Mouse (Mus musculus): Measurements from ENCODE around the gene Helb. TPM values are rescaled to one million over a fixed set of nuclear protein-coding genes. Genes with fewer than 3 reads are reported as not detected.

Gene Helb
- polyA plus RNA-seq (2016; fragmentation: Nextera tagmentation; extraction: Ambion mirVana), result 5.2 and 6.1 TPM in 2 replicates

- Histone ChIP-seq H3K27ac (replicated peaks) (peak within 1 kb of the TSS; percentile 88), H3K36me3 (no peaks in the 10 kb centered on the region), H3K4me3 (peak within 1 kb of the TSS; percentile 80), H3K4me1 (0 out of 2 replicates have a peak, but pooled peaks cover 7% of the 10 kb centered on the region), H3K9me3 (replicated peaks) (no peaks in the 10 kb centered on the region), H3K27me3 (ENCODE audit: low read depth, poor library complexity, severe bottlenecking) (no peaks in the 10 kb centered on the region)
- 1% methylated on average over 55 of the region's 55 CpGs for WGBS
- peak; percentile 97 for DNase-seq (ENCODE audit: low spot score)
Observed at GRCm38 (mm10) chr10:120112507-120113396, at the start of gene Helb. TSS of gene Helb (minus strand) at chr10:120112987.

DNA sequence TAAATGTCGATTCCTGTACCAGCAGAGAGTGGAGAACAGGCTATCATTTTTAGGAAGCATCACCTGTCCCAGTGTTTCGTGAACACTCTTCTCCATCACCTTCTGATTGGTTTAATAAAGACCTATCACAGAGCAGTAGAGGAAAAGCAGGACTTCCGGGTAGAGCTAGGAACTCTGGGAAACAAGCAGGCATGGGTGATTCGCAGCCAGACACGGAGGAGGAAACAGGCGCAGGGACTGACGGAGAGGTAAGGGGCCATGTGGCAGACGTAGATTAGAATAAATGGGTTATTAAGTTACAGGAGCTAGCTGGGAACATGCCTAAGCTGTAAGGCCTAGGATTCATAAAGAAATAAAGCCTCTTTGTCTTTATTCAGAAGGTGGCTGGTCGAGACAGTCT, 47.7 kb upstream of the Helb start:
- Histone ChIP-seq H3K27me3 (ENCODE audit: low read depth, poor library complexity, severe bottlenecking) (no peaks in the 10 kb centered on the region), H3K36me3 (no peaks in the 10 kb centered on the region)
- WGBS, result 91% methylated on average over 9 of the region's 9 CpGs

GRCm38 (mm10) chr10:120153911-120154310, 41.1 kb upstream of the Helb start:
- Histone ChIP-seq H3K27me3 (ENCODE audit: low read depth, poor library complexity, severe bottlenecking) (no peaks in the 10 kb centered on the region), H3K4me3 (no peak overlapping the region), H3K9me3 (replicated peaks) (peaks cover 13% of the 10 kb centered on the region; the same call in 1 of the 2 replicates), H3K4me1 (no peaks in the 10 kb centered on the region), H3K36me3 (no peaks in the 10 kb centered on the region), H3K27ac (replicated peaks) (no peak overlapping the region)
- DNase-seq (ENCODE audit: low spot score), result no peak
- 93% methylated on average over 2 of the region's 2 CpGs for WGBS

More for the DNA sequence above, 47.7 kb upstream of the Helb start:
- no peaks in the 10 kb centered on the region for H3K9me3 ChIP-seq (replicated peaks)
- peaks cover 7% of the 10 kb centered on the region for H3K4me1 ChIP-seq
- no peak for DNase-seq (ENCODE audit: low spot score)
- no peak overlapping the region for H3K27ac ChIP-seq (replicated peaks)
- H3K4me3 ChIP-seq, result no peak overlapping the region

DNA sequence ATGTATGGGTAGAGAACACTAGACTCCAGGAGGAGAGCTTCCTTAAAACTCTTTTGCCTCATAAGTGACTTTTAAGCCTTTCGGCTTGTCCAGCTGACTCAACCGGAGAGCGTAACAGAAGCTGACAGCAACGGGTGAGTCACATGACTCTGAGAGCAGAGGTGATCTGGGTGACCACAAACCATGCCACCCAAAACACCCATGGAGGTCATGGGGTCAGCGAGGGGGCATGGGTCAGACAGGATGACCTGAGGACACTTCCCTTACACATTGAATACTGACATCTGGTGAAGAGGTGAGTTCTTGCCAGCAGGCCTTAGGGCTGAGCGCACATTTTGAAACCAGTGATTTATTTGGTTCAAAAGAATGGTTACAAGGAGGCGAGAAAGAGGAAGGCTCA, 38.9 kb upstream of the Helb start:
- no peaks in the 10 kb centered on the region for H3K4me1 ChIP-seq
- no peak overlapping the region for H3K27ac ChIP-seq (replicated peaks)
- WGBS, result 90% methylated on average over 7 of the region's 7 CpGs
- H3K4me3 ChIP-seq, result no peak overlapping the region
- no peak for DNase-seq (ENCODE audit: low spot score)
- H3K36me3 ChIP-seq, result no peaks in the 10 kb centered on the region
- H3K27me3 ChIP-seq (ENCODE audit: low read depth, poor library complexity, severe bottlenecking), result no peaks in the 10 kb centered on the region
- peaks cover 13% of the 10 kb centered on the region; the same call in 1 of the 2 replicates for H3K9me3 ChIP-seq (replicated peaks)

DNA sequence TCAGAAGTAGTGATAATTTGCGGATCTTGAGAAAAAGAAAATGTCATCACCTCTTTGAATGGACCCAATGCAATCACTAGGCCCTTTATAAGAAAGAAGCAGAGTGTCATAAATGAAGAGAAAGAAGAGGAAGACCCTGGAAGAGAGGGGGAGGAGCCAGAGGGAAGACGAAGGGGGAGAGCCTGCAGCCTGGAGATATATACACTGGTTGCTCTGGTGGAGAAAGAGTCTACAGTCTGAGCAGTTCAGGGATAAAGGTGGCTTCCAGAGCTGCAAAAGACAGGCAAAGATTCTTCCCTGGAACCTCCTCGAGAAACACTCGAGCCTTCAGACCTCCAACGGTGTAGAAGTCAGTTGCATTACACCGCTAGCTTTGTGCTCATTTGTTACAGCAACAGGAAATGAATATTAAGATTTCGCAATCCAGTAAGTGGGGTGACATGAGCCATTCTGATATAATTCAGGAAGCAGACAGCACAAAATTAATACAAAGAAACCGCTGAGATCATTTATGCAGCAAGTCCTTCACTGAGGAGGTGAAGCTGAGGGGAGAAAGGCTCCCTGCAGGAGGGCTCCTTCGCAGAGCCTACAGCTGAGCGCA, 28.2 kb upstream of the Helb start:
- Histone ChIP-seq H3K27ac (replicated peaks) (no peak overlapping the region), H3K36me3 (no peaks in the 10 kb centered on the region), H3K4me1 (no peaks in the 10 kb centered on the region), H3K9me3 (replicated peaks) (peaks cover 24% of the 10 kb centered on the region), H3K27me3 (ENCODE audit: low read depth, poor library complexity, severe bottlenecking) (no peaks in the 10 kb centered on the region), H3K4me3 (no peak overlapping the region)
- WGBS, result 77% methylated on average over 10 of the region's 10 CpGs
- no peak for DNase-seq (ENCODE audit: low spot score)

DNA sequence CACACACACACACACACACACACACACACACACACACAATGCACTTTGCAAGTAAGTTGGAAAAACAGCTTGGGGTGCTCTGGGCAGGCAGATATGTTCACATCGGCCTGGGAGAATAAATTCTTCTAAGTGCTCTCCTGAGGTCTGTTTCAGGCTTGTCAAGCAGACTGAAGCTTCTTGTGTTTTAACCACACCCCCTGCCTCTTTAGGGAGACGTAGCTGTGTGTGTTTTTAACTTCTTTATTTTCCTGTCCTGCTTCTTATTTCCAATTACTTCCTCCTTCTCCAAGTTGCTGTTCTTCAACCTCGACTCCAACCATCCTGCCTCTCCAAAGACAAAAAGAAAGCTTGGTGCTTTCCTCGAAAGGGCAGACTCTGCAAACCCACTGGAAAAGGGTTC, 27.4 kb upstream of the Helb start:
- no peaks in the 10 kb centered on the region for H3K27me3 ChIP-seq (ENCODE audit: low read depth, poor library complexity, severe bottlenecking)
- no peak for DNase-seq (ENCODE audit: low spot score)
- no peak overlapping the region for H3K27ac ChIP-seq (replicated peaks)
- H3K36me3 ChIP-seq, result no peaks in the 10 kb centered on the region
- no peak overlapping the region for H3K4me3 ChIP-seq
- 77% methylated on average over 4 of the region's 4 CpGs for WGBS
- H3K9me3 ChIP-seq (replicated peaks), result peaks cover 19% of the 10 kb centered on the region
- no peaks in the 10 kb centered on the region for H3K4me1 ChIP-seq

DNA sequence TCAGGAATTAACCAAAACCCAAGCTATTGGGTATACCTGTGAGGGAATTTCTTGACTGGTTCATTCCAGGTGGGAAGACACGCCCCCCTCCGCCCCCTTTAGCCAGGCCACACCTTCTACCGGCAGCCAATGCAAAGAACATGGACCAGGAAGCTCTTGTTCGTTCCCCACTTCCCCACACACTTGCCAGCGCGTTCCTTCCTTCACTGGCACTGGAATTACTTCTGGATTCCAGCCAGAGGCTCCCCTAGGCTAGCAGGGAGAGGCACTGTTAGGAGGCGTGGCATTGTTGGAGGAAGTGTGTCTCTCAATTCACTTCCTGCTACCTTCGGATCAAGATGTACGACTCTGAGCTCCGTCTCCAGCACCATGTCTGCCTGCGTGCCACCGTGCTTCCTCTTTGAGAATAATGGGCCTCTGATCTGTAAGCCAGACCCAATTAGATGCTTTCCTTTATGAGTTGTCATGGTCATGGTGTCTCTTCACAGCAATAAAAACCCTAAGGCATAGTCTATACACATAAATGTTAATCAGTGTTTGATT, 23.3 kb upstream of the Helb start:
- whole genome bisulfite sequencing, result 85% methylated on average over 12 of the region's 12 CpGs
- H3K27ac ChIP-seq (replicated peaks), result no peak overlapping the region
- DNase-seq (ENCODE audit: low spot score), result no peak
- H3K27me3 ChIP-seq (ENCODE audit: low read depth, poor library complexity, severe bottlenecking), result no peaks in the 10 kb centered on the region
- no peaks in the 10 kb centered on the region for H3K36me3 ChIP-seq
- H3K4me1 ChIP-seq, result peaks cover 3% of the 10 kb centered on the region; the same call in 1 of the 2 replicates
- H3K4me3 ChIP-seq, result no peak overlapping the region
- no peaks in the 10 kb centered on the region for H3K9me3 ChIP-seq (replicated peaks)

GRCm38 (mm10) chr10:120133697-120134096, 20.9 kb upstream of the Helb start:
- Histone ChIP-seq H3K36me3 (no peaks in the 10 kb centered on the region), H3K27me3 (ENCODE audit: low read depth, poor library complexity, severe bottlenecking) (no peaks in the 10 kb centered on the region), H3K27ac (replicated peaks) (no peak overlapping the region), H3K4me3 (no peak overlapping the region), H3K4me1 (peaks cover 3% of the 10 kb centered on the region; the same call in 1 of the 2 replicates), H3K9me3 (replicated peaks) (no peaks in the 10 kb centered on the region)
- no peak for DNase-seq (ENCODE audit: low spot score)
- WGBS, result 91% methylated on average over 11 of the region's 11 CpGs

GRCm38 (mm10) chr10:120130621-120131020, 17.8 kb upstream of the Helb start:
- DNase-seq (ENCODE audit: low spot score), result peak; percentile 45
- H3K27me3 ChIP-seq (ENCODE audit: low read depth, poor library complexity, severe bottlenecking), result no peaks in the 10 kb centered on the region
- H3K36me3 ChIP-seq, result no peaks in the 10 kb centered on the region
- no peaks in the 10 kb centered on the region for H3K9me3 ChIP-seq (replicated peaks)
- 62% methylated on average over 16 of the region's 16 CpGs for WGBS
- H3K4me3 ChIP-seq, result no peak overlapping the region
- no peak overlapping the region for H3K27ac ChIP-seq (replicated peaks)
- H3K4me1 ChIP-seq, result peaks cover 3% of the 10 kb centered on the region; the same call in 1 of the 2 replicates

GRCm38 (mm10) chr10:120128601-120129277, 16.0 kb upstream of the Helb start:
- Histone ChIP-seq H3K4me3 (no peak overlapping the region), H3K27me3 (ENCODE audit: low read depth, poor library complexity, severe bottlenecking) (no peaks in the 10 kb centered on the region), H3K4me1 (no peaks in the 10 kb centered on the region), H3K27ac (replicated peaks) (no peak overlapping the region), H3K36me3 (no peaks in the 10 kb centered on the region), H3K9me3 (replicated peaks) (no peaks in the 10 kb centered on the region)
- 61% methylated on average over 13 of the region's 13 CpGs for WGBS
- DNase-seq (ENCODE audit: low spot score), result no peak

- Histone ChIP-seq H3K36me3 (no peaks in the 10 kb centered on the region), H3K4me1 (0 out of 2 replicates have a peak, but pooled peaks cover 5% of the 10 kb centered on the region), H3K27me3 (ENCODE audit: low read depth, poor library complexity, severe bottlenecking) (no peaks in the 10 kb centered on the region), H3K27ac (replicated peaks) (no peak overlapping the region), H3K4me3 (no peak overlapping the region), H3K9me3 (replicated peaks) (no peaks in the 10 kb centered on the region)
- DNase-seq (ENCODE audit: low spot score), result no peak
- WGBS, result 78% methylated on average over 10 of the region's 10 CpGs
Observed at GRCm38 (mm10) chr10:120125465-120125857, 12.7 kb upstream of the Helb start.

- no peak overlapping the region for H3K4me3 ChIP-seq
Observed at GRCm38 (mm10) chr10:120124801-120125464, 12.1 kb upstream of the Helb start.

More at GRCm38 (mm10) chr10:120124801-120125464, 12.1 kb upstream of the Helb start:
- Histone ChIP-seq H3K27me3 (ENCODE audit: low read depth, poor library complexity, severe bottlenecking) (no peaks in the 10 kb centered on the region), H3K36me3 (no peaks in the 10 kb centered on the region), H3K27ac (replicated peaks) (no peak overlapping the region), H3K9me3 (replicated peaks) (no peaks in the 10 kb centered on the region), H3K4me1 (0 out of 2 replicates have a peak, but pooled peaks cover 5% of the 10 kb centered on the region)
- 54% methylated on average over 7 of the region's 7 CpGs for WGBS
- DNase-seq (ENCODE audit: low spot score), result peak; percentile 75
